Comparison of ENCODE assay signal across 9 mouse cellular contexts in genomic region chr1:171234126-171234525, GRCm38 (mm10). TPM values are rescaled to one million over a fixed set of nuclear protein-coding genes. Genes with fewer than 3 reads are reported as not detected.
DNase-seq lines count a peak whose midpoint lies in the region; ATAC-seq and TF ChIP-seq lines count a peak whose summit lies in the region.
"Had no signal": no experiment of that assay in that cellular context is flagged by ENCODE, and none has a peak within 500 bp of the region (broad histone marks: within the 10 kb centered on the region; RNA-seq: fewer than 3 reads in every experiment).

TSS of gene Fcer1g (minus strand) at chr1:171234365.

- DNase-seq in kidney, postnatal 0 days (ENCODE audit: low spot score): no peak
- no peak for DNase-seq in kidney, adult 8-10 months
- no peak for DNase-seq in limb, embryonic 10.5 days (ENCODE audit: low spot score)
- DNase-seq in midbrain, postnatal 0 days (ENCODE audit: low spot score): no peak
- DNase-seq in urinary bladder, postnatal 4 days (ENCODE audit: low spot score in 2 of 2): no peak

- 84% methylated on average over 14 of the region's 14 CpGs for WGBS in kidney, postnatal 0 days
- 8% methylated on average over 14 of the region's 14 CpGs for WGBS in bone marrow, adult 2 months
- WGBS in heart, embryonic 15.5 days: 85% methylated on average over 14 of the region's 14 CpGs
- 95% methylated on average over 14 of the region's 14 CpGs for WGBS in limb, embryonic 10.5 days
- 89% methylated on average over 14 of the region's 14 CpGs for WGBS in midbrain, postnatal 0 days

- no peak within 1 kb of the TSS for H3K4me3 ChIP-seq in kidney, postnatal 0 days (replicated peaks; ENCODE audit: low read depth, low read length)
- H3K4me3 ChIP-seq in bone marrow, adult 2 months (replicated peaks; ENCODE audit: control insufficient read depth, low read depth, low read length): peak within 1 kb of the TSS; percentile 78
- peak within 1 kb of the TSS; percentile 15; the same call in 1 of the 2 replicates for H3K4me3 ChIP-seq in heart, embryonic 15.5 days
- H3K4me3 ChIP-seq in limb, embryonic 10.5 days: no peak within 1 kb of the TSS
- H3K4me3 ChIP-seq in midbrain, postnatal 0 days (ENCODE audit: low read depth, low read length): no peak within 1 kb of the TSS

- H3K9ac ChIP-seq in kidney, postnatal 0 days (ENCODE audit: low read depth, low read length): no peak within 1 kb of the TSS
- no peak within 1 kb of the TSS; the same call in 1 of the 2 replicates for H3K9ac ChIP-seq in heart, embryonic 15.5 days
- H3K9ac ChIP-seq in midbrain, postnatal 0 days (replicated peaks; ENCODE audit: low read length, poor library complexity, severe bottlenecking): no peak within 1 kb of the TSS

- H3K36me3 ChIP-seq in kidney, postnatal 0 days (ENCODE audit: insufficient read depth, low read length): peaks cover 49% of the 10 kb centered on the region
- H3K36me3 ChIP-seq in heart, embryonic 15.5 days: peaks cover 50% of the 10 kb centered on the region
- peaks cover 60% of the 10 kb centered on the region for H3K36me3 ChIP-seq in limb, embryonic 10.5 days
- peaks cover 51% of the 10 kb centered on the region for H3K36me3 ChIP-seq in midbrain, postnatal 0 days (ENCODE audit: insufficient read depth, low read length)

- no peak for TF ChIP-seq CTCF in kidney, postnatal 0 days (IDR thresholded peaks at IDR 0.05; ENCODE audit: low read depth)
- TF ChIP-seq CTCF in bone marrow, adult 2 months (IDR thresholded peaks at IDR 0.05; ENCODE audit: control insufficient read depth, insufficient read depth, low read length): no peak
- no peak for TF ChIP-seq CTCF in midbrain, postnatal 0 days (IDR thresholded peaks at IDR 0.05)

- 0 out of 2 replicates have a peak, but pooled peaks cover 3% of the 10 kb centered on the region for H3K4me1 ChIP-seq in kidney, postnatal 0 days (replicated peaks; ENCODE audit: insufficient read depth, low read length)
- H3K4me1 ChIP-seq in bone marrow, adult 2 months (ENCODE audit: control insufficient read depth, insufficient read depth, low read length): peaks cover 2% of the 10 kb centered on the region; the same call in 1 of the 2 replicates
- peaks cover 11% of the 10 kb centered on the region; the same call in 1 of the 2 replicates for H3K4me1 ChIP-seq in heart, embryonic 15.5 days (replicated peaks)
- peaks cover 29% of the 10 kb centered on the region for H3K4me1 ChIP-seq in limb, embryonic 10.5 days
- H3K4me1 ChIP-seq in midbrain, postnatal 0 days (ENCODE audit: insufficient read depth, low read length): no peaks in the 10 kb centered on the region

- H3K27me3 ChIP-seq in kidney, postnatal 0 days (ENCODE audit: insufficient read depth, low read length): no peaks in the 10 kb centered on the region
- H3K27me3 ChIP-seq in heart, embryonic 15.5 days: no peaks in the 10 kb centered on the region
- no peaks in the 10 kb centered on the region for H3K27me3 ChIP-seq in limb, embryonic 10.5 days (ENCODE audit: low read depth, poor library complexity, severe bottlenecking)
- no peaks in the 10 kb centered on the region for H3K27me3 ChIP-seq in midbrain, postnatal 0 days (ENCODE audit: insufficient read depth, low read length)
- H3K27me3 ChIP-seq: Patski had no signal

- TF ChIP-seq POLR2A in bone marrow, adult 2 months (IDR thresholded peaks at IDR 0.05; ENCODE audit: borderline replicate concordance, control insufficient read depth, low read depth, low read length): peak; percentile 93; the same call in 1 of the 2 replicates

- H3K27ac ChIP-seq in kidney, postnatal 0 days: peak within 1 kb of the TSS; percentile 50; the same call in 1 of the 2 replicates
- H3K27ac ChIP-seq in bone marrow, adult 2 months (ENCODE audit: control insufficient read depth, insufficient read depth, low read depth, low read length, poor library complexity): peak within 1 kb of the TSS; percentile 90
- H3K27ac ChIP-seq in heart, embryonic 15.5 days: peak within 1 kb of the TSS; percentile 11; the same call in 1 of the 2 replicates
- H3K27ac ChIP-seq in limb, embryonic 10.5 days: no peak within 1 kb of the TSS
- no peak within 1 kb of the TSS for H3K27ac ChIP-seq in midbrain, postnatal 0 days (ENCODE audit: low read depth, low read length)

- no peak within 1 kb of the TSS for H3K4me2 ChIP-seq in kidney, postnatal 0 days (ENCODE audit: low read length)
- H3K4me2 ChIP-seq in heart, embryonic 15.5 days: no peak within 1 kb of the TSS
- H3K4me2 ChIP-seq in midbrain, postnatal 0 days (ENCODE audit: low read depth, low read length, poor library complexity, severe bottlenecking): no peak within 1 kb of the TSS

- H3K9me3 ChIP-seq in kidney, postnatal 0 days (replicated peaks; ENCODE audit: low read length): no peaks in the 10 kb centered on the region
- no peaks in the 10 kb centered on the region for H3K9me3 ChIP-seq in heart, embryonic 15.5 days (replicated peaks)
- H3K9me3 ChIP-seq in limb, embryonic 10.5 days (replicated peaks): no peaks in the 10 kb centered on the region
- H3K9me3 ChIP-seq in midbrain, postnatal 0 days (ENCODE audit: low read length): no peaks in the 10 kb centered on the region

- no peak for ATAC-seq in kidney, postnatal 0 days (replicated peaks; ENCODE audit: low FRiP score, low read depth)
- no peak for ATAC-seq in heart, embryonic 15.5 days (replicated peaks; ENCODE audit: insufficient number of reproducible peaks, insufficient read depth, low FRiP score, low read depth)
- ATAC-seq in midbrain, postnatal 0 days (ENCODE audit: low FRiP score): no peak
- ATAC-seq in megakaryocyte-erythroid progenitor cell, adult 5-6 weeks (replicated peaks; ENCODE audit: low FRiP score, low TSS enrichment, poor library complexity, severe bottlenecking): no peak
- ATAC-seq: Patski had no signal

RNA-seq across cellular contexts. Expression of gene Fcer1g, which starts in this region (rescaled TPM):
- polyA plus RNA-seq in kidney, postnatal 0 days (2015; fragmentation: Nextera tagmentation; extraction: Ambion mirVana): 38.8 and 50.1 TPM in 2 replicates
- polyA plus RNA-seq in bone marrow, adult 2 months (2011; ENCODE audit: insufficient read depth, insufficient read length, low replicate concordance, missing spikeins): 102 and 317 TPM in 2 replicates
- polyA plus RNA-seq in heart, embryonic 15.5 days (2015; fragmentation: Nextera tagmentation; extraction: Ambion mirVana): 28.0 and 44.6 TPM in 2 replicates
- 6.4 and 10.7 TPM in 2 replicates for polyA plus RNA-seq in limb, embryonic 10.5 days (2016; fragmentation: Nextera tagmentation; extraction: Ambion mirVana)
- total RNA-seq in midbrain, postnatal 0 days (2014; rRNA removed): 21.3 and 25.9 TPM in 2 replicates
- 30.5 and 31.1 TPM in 2 replicates for polyA plus RNA-seq in midbrain, postnatal 0 days (2015; fragmentation: Nextera tagmentation; extraction: Ambion mirVana)
- 3.7 and 9.1 TPM in 2 replicates for total RNA-seq in megakaryocyte-erythroid progenitor cell, adult 5-6 weeks (2014; fragmentation: Nextera tagmentation)
- 11.9 and 14.3 TPM in 2 replicates for total RNA-seq in megakaryocyte-erythroid progenitor cell, adult 5-6 weeks (2017)

Comparison
In these comparisons a context has a peak if more than half of its experiments do, and no peak if none do; other contexts are left out.
1. H3K27ac ChIP-seq: peak in kidney, postnatal 0 days (single experiment), bone marrow, adult 2 months (single experiment) and heart, embryonic 15.5 days (single experiment); none in limb, embryonic 10.5 days (single experiment) and midbrain, postnatal 0 days (single experiment).
2. H3K4me3 ChIP-seq: peak in bone marrow, adult 2 months (single experiment) and heart, embryonic 15.5 days (single experiment); none in kidney, postnatal 0 days (single experiment), limb, embryonic 10.5 days (single experiment) and midbrain, postnatal 0 days (single experiment).